Mouse (Mus musculus): ENCODE measurements around the gene Lemd2. TPM values are rescaled to one million over a fixed set of nuclear protein-coding genes. Genes with fewer than 3 reads are reported as not detected.

The Lemd2 gene
- total RNA-seq, 2 experiments from 2014 or later, result 2.7 to 12.9 TPM

DNA sequence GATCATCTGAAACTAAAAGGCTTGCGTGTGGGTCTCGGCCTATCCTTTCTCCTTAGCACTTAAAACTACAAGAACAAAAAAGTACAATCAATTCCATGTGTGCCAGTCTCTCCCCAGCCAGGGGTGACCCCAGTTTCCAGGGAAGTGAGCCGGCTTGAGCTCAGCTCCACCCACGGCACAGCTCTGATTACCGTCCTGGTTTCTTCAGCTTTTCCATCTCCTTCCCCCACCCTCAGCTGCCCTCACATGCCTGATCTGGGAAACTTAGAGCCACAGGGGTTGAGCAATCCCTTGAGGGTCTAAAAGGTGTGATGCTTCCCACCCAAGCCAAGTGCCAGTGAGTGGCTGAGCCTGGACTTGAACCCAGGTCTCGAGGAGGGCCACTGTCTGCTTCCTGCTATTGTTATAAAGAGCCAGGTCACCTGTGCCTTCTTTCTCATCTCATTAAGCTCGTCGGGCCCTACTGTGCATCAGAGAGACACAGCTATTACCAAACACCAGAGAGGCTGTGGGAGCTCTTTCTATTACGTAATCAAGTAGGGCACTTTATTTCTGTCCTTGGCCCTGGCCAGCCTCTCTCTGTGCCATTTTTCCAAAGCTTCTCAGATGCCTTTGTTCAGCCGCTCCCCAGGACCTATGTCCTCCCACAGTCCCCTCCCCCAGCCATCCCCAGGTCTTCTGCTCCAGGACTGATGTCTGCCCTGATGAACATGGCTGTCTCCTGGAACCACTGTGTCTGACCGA lies 34.1 kb downstream of the Lemd2 start:
- no peak for ATAC-seq (replicated peaks; ENCODE audit: low FRiP score, poor library complexity, severe bottlenecking)

DNA sequence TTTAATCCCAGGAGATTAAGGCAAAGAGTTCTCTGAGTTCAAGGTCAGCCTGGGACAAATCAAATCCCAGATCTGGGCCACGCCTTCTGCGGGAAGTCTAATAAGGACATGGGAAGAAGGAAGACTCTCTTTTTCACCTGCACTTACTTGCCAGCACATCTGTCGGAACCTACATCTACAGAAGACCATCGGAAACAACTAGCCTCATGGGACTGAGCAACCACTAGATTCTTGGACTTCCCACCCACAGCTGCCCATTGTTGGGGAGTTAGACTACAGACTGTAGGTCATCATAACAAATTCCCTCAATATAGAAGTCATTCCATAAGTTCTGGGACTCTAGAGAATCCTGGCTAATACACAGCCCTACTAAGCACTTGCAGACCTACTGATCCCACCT lies 35.7 kb downstream of the Lemd2 start:
- no peak for ATAC-seq (replicated peaks; ENCODE audit: low FRiP score, poor library complexity, severe bottlenecking)

DNA sequence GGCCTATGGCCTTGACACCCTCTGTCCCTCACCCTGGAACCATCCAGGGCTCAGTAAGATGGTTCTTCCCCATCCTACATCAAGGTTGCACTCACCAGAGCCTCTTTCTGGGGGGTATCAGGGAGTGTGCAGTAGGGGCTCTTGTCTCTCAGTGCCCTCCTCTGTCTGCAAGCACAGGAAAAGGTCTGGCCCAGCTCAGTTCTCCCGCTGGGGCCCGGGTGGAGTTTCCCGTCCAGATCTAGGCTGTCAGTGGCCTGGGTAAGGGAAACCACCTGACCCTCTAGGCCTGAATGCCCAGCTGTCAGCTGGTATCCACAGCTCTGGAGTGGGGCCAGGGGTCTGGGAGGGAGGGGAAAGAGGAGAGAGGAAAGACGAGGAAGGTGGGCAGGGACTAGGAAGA lies 36.7 kb downstream of the Lemd2 start, which contains the start of gene Ip6k3:
Gene Ip6k3 (minus strand): TSS at position 251 of the 400 bp plus-strand sequence.
- no peak for ATAC-seq (replicated peaks; ENCODE audit: low FRiP score, poor library complexity, severe bottlenecking)

DNA sequence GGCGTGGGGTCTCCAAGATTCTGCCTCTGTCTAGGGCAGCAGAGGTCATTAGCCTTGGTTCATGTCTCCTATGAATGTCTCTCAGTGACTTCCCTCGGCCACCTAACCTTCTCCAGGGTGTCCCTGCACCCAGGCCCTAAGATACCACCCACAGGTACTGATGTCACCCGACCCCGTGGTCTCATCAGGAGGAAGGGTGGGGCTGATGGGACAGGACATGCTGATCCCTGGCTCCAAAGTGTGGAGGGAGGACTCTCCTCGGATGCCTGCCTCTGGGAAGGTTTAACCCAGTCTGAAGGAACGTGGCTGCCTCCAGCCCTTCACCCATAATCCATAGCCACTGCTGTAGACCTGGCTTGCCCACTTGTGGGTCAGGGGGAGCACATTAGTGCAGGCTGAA lies 37.4 kb downstream of the Lemd2 start:
- ATAC-seq (replicated peaks; ENCODE audit: low FRiP score, poor library complexity, severe bottlenecking), result no peak

DNA sequence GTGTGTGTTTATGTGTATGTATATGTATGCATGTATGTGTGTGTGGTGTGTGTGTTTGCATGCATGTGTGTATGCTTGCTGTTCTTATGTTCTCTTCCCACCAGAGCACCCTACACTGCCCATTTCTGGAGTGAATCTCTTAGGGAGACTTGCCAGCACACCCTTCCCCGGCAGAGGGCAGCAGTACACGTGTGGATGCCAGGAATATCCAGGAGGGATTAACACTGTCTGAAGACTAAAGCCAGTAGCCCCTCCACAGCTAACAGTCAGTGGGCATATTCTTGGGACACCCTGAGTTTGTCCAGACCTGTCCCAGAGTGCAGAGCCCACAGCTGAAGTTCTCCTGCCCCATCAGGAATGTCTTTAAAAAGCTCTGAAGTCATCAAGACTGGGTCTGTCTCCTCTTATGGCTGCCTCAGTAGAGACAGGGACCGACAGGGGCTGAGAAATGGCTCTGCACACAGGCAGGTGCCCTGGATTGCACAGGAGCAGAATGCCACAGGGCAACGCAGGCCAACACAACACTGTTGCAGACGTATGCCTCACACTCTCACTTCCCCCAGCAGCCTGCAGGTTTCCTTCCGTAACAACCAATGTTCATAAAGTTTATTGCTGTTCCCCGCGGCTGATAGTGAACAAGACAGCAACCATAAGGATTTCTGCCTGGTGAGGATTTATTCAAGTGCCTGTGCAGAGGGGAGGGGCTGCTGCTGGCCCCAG lies 39.1 kb downstream of the Lemd2 start:
- no peak for ATAC-seq (replicated peaks; ENCODE audit: low FRiP score, poor library complexity, severe bottlenecking)

DNA sequence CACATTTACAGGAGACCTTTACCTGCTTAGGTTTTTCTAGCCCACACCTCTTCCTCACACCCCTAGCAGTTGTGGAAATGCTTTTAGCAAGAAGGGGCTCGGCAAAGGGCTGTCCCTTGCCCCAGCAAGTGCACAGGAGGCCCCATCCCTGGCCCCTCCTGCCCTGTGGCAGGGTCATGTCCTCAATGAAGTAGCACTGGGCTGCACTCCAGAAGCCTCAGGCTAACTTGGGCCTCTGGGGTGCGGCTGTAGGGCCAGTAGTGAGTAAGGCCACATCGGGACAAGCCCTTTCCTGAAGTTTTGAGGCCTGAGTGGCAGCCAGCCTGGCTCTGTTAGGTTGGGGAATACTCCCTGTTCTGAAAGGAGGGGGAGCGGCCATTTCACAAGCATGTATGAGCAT lies 43.4 kb downstream of the Lemd2 start:
- no peak for ATAC-seq (replicated peaks; ENCODE audit: low FRiP score, poor library complexity, severe bottlenecking)

DNA sequence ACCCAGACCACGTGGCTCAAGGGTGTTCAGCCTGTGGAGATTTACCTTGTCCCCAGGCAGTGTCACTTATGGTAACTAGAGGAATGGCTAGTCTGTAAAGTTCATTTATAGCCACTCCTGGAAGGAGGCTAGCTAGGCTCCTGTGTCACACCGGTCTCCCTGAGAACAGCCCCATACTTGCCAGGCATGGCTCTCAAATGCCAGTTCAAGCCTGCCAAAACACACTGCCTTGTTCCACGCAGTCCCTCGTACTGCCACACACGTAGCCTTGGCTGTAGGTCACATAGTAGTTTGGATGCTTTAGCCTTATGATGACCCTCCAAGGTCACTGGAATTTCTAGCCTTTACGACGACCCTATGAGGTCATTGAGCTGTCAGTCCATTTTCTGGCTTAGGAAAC lies 45.1 kb downstream of the Lemd2 start:
- no peak for ATAC-seq (replicated peaks; ENCODE audit: low FRiP score, poor library complexity, severe bottlenecking)

DNA sequence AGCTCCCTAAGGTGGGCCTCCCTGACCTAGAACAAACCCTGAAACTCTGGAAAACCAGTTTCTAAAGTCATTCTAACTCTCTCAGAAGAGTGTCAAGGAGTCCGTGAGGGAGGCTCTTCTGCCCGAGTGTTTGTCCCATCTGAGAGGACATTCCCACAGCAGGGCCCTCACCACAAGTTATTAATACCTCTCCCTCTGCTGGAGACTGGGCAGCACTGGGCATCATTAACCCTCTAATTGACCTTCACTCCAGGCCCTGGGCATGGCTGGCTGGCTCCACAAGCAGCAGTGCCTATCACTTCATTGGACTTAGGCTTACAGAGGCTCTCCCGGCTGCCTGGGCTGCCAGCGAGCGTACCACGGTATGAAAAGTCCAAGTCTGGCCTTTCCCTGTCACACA lies 45.8 kb downstream of the Lemd2 start:
- ATAC-seq (replicated peaks; ENCODE audit: low FRiP score, poor library complexity, severe bottlenecking), result no peak

DNA sequence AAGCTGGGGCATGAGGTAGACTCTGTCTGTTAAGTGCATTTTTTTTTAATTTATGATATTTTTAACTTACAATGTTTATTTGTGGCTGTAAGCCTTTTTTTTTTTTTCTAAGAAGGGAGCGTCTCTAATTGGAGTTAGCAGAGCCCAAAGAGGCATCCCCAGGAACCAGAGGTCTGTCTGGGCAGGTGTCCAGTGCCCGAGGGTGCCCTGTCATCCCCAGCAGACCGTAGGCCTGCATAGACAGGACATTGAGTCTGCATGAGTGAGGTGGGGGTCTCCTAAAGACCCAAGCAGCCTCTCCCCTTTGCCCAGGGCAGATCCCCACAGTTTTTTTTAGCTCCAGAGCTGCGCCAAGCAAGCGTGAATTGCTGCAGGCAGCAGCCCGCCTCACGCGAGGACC lies 48.5 kb downstream of the Lemd2 start:
- ATAC-seq (replicated peaks; ENCODE audit: low FRiP score, poor library complexity, severe bottlenecking), result no peak

DNA sequence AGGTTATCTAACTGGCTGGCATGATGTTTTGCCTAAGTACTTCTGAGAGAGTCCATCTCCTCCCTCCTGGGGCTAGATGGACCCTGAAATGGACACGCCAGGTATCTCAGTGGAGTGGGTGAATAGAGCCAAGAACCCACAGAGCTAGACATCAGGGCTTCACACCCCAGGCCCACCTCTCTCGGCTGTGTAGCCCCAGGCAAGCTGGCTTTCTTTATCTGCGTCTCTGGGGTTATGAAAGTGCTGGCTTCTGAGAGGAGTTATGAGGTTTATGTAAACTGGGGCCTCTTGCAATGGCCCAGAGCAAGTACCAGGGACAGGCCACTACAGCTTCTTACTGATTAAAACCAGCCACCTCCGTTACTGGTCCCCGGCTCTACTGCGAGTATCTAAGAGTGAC lies 49.4 kb downstream of the Lemd2 start:
- no peak for ATAC-seq (replicated peaks; ENCODE audit: low FRiP score, poor library complexity, severe bottlenecking)

DNA sequence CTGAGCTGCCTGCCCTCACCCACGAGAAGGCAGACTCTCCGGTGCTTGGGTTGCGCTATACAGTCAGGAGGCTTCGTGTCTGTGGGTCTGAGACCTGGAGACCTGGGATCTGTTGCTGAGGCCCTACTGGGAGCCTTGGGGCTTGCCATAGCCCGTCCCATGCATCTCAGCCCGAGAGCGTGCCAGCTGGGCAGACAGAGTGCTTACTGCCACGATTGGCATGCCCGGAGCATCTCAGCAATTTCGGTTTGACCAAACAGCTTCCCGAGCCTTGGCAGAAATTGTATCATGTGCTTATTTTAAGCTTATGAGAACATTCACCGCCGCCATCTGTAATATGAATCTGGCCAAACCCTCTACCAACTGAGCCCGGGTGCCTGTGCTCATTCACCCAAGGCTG lies 50.0 kb downstream of the Lemd2 start:
- no peak for ATAC-seq (replicated peaks; ENCODE audit: low FRiP score, poor library complexity, severe bottlenecking)

DNA sequence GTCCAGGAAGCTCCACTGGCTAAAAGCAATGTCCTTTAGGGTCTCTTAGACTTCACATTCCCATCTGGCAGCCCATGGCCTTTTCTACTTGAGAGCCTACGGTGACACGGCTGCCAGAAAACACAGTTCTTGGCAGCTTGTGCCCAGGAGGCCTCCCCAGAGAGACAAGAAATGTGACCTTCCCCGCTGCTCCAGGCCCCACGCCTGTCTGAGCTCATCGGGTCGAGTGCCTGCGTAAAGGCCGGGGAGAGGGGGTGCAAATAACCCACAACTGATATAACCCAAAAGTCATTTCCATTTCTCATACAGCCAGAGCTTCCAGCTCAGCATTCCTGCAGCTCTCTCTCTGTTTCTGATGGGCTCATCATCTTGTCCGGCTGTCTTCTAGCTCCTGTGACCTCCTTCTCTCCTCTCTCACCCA lies 50.5 kb downstream of the Lemd2 start:
- ATAC-seq (replicated peaks; ENCODE audit: low FRiP score, poor library complexity, severe bottlenecking), result no peak

DNA sequence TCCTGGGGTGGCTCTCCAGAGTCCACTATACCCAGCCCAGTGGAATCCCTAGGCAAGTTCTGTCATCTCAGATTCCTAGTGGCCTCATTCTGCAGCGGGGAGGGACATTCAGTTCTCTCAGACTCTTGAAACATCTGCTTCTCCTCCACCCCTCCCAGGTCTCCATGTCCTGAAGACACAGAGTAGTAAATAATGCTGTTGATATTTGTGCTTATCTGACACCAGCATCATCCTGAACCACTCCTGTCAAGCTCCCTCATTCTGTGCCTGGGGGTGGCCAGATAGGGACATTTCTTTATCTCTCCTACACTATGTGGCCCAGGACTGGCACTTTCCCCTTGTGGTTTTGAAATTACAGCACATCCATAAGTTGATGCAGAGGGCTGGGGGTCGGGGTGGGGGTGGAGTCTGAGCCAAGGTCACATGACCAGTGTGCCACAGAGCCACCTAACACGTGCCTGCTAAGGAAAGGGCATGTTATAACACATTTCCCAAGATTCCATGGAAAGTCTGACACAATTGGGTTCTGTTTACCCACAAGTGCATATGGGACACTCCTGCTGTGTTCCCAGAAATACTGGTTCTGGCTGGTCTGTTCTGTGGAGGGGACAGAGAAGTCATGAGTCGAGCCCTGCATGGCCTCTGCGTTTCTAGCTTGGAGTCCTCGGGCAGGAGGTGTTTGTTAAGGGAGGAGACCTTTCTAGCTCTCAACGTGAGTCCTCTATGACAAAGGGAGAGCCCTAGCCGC lies 51.1 kb downstream of the Lemd2 start:
- ATAC-seq (replicated peaks; ENCODE audit: low FRiP score, poor library complexity, severe bottlenecking), result peak; percentile 65

DNA sequence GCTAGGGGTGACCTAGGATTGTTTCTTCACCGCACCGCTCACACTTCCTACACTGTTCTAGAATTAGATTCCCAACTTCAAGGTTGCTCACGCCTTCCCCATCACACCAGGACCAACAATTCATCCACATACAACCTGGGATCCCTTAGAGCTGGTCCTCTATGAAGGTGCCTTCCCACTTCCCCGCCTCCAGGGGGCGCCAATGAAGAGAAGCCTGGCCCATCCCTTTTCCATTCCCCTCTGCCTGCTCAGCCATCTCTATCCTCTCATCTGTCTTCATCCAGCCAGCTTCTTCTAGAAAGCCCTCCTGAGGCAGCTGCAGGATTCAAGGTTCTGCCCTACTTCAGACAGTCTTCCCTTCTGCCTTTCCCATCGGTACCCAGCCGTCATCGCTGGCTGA lies 52.9 kb downstream of the Lemd2 start:
- ATAC-seq (replicated peaks; ENCODE audit: low FRiP score, poor library complexity, severe bottlenecking), result peak; percentile 68

DNA sequence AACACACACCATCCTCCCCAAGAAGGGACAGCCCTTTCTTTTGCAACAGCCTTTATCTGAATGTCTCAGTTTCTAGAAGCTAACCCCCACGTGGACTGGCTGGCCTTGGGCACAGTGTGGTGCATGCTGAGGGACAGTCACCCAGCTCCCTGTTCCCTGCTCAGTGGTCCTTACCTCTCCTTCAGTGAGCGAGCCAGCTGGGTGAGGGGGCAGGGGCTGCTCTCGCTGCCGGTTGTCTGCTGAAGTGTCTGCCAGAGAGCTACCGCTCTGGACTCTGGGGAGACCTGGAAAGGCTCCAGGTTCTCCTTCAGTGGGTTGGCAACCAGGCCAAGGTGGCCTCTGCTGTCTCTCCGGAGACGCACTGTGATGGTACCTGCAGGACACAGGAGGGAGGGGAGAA lies 53.4 kb downstream of the Lemd2 start:
- ATAC-seq (replicated peaks; ENCODE audit: low FRiP score, poor library complexity, severe bottlenecking), result no peak

DNA sequence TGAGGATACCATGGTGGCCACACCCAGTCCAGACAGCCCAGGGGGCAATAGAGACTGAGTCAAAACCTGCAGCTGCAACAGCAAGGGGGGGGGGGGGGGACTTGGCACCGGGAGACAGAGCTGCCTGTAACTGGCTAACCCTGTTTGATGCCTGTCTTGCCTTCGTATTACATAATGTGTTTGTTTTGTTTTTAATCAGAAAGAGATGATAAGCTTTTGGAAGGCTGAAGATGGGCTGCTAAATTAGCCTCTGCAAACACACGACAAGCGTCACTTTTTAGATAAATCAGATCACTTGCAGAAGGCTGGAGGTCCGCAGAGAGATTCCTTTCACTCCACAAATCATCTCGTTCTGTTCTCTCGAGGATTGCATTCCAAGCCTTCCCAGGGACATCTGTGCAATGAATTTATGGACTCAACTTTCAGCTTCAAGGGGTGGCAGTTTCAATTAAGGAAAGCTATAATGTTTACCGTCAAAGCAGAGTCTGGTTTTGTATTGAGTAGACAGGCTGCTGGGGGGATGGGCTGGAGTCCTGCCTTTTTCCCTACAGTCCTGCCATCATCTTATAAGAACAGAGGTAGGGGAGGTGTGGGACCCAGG lies 57.8 kb downstream of the Lemd2 start:
- no peak for ATAC-seq (replicated peaks; ENCODE audit: low FRiP score, poor library complexity, severe bottlenecking)

DNA sequence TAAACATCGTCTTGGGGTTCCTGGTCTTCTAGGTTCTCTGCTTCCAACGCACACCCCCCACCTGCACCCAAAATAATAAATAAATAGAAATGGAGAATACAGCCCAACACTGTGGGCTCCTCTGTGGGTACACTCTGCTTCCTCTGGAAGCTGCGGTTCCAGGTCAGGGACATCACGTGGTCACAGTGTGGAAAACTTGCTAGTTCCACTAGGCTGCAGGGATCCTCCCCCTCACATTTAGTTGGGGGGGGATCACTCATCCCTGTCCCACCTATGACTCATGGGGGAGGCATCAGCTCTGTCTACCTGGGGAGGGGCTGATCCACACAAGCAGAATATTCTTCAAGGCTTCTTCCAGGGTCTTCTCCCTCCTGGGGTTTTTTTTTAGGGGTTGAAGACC lies 60.1 kb downstream of the Lemd2 start:
- no peak for ATAC-seq (replicated peaks; ENCODE audit: low FRiP score, poor library complexity, severe bottlenecking)

DNA sequence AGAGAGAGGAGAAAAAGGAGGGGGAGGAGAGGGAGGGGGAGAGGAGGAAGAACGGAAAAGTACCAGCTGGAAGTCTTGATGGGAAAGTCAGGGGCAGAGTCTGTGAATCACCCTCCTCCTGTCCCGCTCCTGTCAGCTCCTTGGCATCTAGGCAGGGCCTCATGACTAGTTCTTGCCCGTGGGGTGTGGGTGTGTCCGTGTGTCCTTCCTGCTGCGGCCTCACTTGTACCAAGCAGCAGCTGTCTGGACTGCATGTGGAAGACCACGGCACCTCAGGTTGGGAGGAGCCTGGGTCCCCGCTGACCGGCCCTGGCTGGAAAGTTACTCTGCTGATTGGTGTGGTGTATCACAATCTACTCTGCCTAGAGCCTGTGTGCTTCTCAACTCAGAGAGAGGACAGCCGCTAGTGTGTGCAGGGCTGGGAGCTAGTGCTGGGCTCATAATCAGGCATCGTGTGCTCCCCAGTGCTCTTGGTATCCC lies 62.3 kb downstream of the Lemd2 start:
- ATAC-seq (replicated peaks; ENCODE audit: low FRiP score, poor library complexity, severe bottlenecking), result no peak

DNA sequence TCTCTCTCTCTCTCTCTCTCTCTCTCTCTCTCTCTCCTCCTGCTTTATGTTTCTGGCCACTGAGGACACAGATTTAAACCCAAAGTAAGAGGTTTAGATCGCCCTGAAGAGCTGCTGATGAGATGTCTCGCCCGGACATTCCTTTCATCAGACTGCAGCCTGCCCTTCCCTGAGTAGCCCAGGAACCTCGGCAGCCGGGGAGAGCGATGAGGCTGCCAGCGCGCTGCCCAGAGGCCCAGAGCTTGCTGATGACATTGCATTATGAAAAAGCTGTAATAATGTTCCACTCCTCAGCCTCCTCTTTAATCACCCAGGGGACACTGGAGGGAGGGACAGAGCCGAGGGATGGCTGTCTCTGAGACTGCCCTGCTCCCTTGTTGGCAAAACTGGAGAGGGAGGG lies 64.0 kb downstream of the Lemd2 start:
- ATAC-seq (replicated peaks; ENCODE audit: low FRiP score, poor library complexity, severe bottlenecking), result no peak
